Mouse (Mus musculus): ENCODE measurements around the gene Ccpg1. TPM values are rescaled to one million over a fixed set of nuclear protein-coding genes. Genes with fewer than 3 reads are reported as not detected.

The Ccpg1 gene
- polyA plus RNA-seq (2017; shearing (Covaris generic)), result 10 to 100 TPM; 72.5 to 77.4 TPM

- peak; percentile 96 for ATAC-seq
Measured at GRCm38 (mm10) chr9:72985250-72986220, at the start of gene Ccpg1, which contains the start of gene Ccpg1os. Gene Ccpg1, plus strand, starts transcription at chr9:72985429. Gene Ccpg1os, minus strand, starts transcription at chr9:72985382.

DNA sequence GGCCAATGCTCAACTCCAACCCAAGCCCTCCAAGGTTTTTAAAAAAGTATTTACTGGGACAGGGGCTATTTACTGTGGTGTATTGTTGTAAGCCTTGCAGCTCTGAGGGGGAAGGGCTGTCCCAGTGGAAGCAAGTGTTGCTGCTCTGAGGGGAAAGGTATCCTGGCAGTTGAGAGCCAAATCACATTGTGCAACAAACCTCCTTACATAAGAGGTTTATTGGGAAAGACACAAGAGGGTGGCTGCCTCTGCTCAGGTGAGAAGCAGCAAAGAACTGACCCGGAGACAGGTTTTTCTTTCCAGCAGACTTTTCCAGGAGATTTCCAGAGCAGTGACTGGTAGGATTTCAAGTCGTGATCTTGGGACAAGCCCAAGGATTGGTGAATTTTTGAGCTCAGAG lies 48.9 kb upstream of the Ccpg1 start:
- ATAC-seq, result no peak

- ATAC-seq, result no peak
Measured at GRCm38 (mm10) chr9:72943424-72943823, 41.8 kb upstream of the Ccpg1 start.

GRCm38 (mm10) chr9:72944286-72944685 lies 40.9 kb upstream of the Ccpg1 start:
- no peak for ATAC-seq

DNA sequence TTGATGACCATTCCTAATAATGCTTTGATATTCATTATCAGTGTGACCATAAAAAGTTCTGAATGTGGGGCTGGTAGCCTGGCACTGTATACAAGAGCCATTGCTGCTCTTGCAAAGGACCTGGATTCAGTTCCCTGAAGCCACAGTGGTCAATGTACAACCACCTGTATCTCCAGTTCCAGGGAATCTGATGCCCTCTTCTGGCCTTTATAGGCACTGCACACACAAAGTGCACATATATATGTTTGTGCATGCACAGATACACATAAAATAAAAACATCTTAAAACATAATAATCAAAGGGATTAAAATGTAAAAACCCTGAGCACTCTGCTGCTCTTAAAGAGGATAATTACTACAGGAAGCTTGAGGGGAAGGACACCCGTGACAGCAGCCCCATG lies 38.2 kb upstream of the Ccpg1 start:
- ATAC-seq, result no peak

- ATAC-seq, result no peak
Measured at GRCm38 (mm10) chr9:72949572-72949971, 35.7 kb upstream of the Ccpg1 start.

GRCm38 (mm10) chr9:72954746-72955145 lies 30.5 kb upstream of the Ccpg1 start:
- no peak for ATAC-seq

- no peak for ATAC-seq
Measured at GRCm38 (mm10) chr9:72955546-72955945, 29.7 kb upstream of the Ccpg1 start.

- ATAC-seq, result peak; percentile 80
Measured at GRCm38 (mm10) chr9:72958521-72959450, 26.4 kb upstream of the Ccpg1 start, which contains the start of the genes Dyx1c1 and Gm44503. Gene Dyx1c1, plus strand, starts transcription at chr9:72958785. Gene Gm44503, plus strand, starts transcription at chr9:72958852.

DNA sequence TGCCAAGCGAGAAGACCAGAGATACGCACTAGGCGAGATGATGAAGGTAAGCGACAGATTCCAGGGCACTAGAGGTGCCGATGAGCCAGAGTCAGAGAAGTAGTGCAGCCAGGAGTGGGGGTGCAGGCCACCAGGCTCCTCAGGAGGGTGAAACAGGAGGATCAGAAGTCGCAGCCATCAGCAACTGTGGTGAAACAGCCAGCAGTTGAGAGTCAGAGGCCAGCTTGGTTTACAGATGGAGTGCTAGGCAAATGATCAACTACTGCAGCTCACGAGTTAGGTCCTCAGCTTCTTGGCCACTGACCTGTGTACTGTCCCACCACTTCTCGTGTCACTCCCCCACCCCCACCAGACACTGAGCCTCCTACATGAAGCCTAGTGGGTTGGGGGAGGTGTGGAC lies 23.9 kb upstream of the Ccpg1 start:
- no peak for ATAC-seq

DNA sequence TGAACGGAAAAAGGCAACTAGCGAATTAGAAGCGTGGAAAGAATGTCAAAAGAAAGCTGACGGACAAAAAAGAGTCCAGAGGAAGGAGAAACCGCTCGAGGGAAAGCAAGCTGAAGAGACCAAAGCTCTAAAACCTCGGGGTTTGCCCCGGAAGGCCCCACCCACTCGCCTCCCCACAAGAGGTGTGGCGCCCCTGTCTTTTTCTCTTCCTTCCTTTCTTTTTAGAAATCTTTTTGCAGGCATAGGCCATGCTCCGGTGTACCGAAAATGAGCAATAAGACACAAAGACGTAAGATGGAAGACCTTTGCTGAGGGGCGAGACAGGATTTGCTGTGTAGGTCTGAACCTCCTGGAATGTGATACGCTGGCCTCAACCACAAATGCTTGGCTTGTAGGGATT lies 23.3 kb upstream of the Ccpg1 start:
- peak; percentile 71 for ATAC-seq

- ATAC-seq, result peak; percentile 57
Measured at GRCm38 (mm10) chr9:72968349-72969061, 16.7 kb upstream of the Ccpg1 start.

DNA sequence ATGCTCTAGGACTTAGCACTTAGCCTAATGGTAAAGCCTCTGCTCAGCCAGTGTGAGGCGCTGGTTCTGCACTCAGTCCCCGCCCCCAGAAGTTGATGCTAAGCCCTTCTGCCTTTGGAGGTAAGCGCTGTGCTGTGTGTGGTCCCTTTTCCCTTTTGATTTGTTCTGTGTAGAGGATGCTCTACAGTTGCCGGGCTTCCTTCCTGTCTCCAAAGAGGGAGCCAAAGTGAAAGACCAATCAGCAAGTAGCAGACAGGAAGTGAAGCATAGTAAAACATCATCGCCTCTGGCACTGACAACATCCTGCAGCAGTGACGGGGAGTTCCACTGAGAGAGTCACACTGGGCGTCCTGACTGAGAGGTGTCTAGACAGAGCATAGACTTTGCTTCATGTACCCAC lies 15.4 kb upstream of the Ccpg1 start:
- peak; percentile 90 for ATAC-seq

DNA sequence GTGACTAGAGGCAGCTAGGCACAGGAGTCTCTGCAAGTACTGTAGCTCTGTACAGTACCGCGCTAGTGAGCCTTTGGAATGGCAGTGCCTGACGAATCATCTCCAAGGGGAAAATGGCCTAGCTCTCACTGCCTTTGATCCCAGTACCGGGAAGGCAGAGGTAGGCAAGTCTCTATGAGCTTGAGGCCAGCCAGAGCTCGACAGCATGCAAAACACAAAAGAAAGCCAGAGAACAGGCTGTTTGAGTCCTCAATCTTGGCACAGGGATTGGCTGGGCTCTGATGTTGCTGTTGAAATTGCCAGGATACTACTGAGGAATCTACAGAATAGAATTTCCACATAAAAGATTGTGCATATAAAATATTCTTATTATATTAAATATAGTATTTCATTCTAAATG lies 12.8 kb upstream of the Ccpg1 start:
- no peak for ATAC-seq

GRCm38 (mm10) chr9:72972984-72973383 lies 12.2 kb upstream of the Ccpg1 start:
- no peak for ATAC-seq

- no peak for ATAC-seq
Measured at GRCm38 (mm10) chr9:72974734-72975133, 10.5 kb upstream of the Ccpg1 start.

DNA sequence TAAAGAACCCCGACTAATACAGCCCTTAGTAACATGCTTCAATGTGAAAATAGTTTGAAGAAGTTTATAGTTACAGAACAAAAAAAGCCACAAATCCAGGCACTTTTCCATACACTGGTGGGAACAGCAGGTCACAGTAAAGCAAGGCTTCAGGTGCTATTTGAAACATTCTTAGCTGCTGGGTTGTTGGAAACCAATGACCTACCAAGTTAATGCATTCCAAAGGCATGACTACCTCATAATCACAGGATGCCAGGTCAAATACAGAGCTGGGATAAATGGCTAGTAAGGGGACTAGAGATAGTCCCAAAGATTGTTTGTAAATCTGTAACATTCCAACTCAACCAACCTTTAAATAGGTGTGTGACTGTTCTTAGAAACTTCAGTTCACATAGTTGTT lies 10.0 kb upstream of the Ccpg1 start:
- no peak for ATAC-seq

- ATAC-seq, result no peak
Measured at GRCm38 (mm10) chr9:72983066-72983465, 2.2 kb upstream of the Ccpg1 start.

GRCm38 (mm10) chr9:72987703-72988102 lies 2.5 kb downstream of the Ccpg1 start:
- no peak for ATAC-seq

- ATAC-seq, result no peak
Measured at GRCm38 (mm10) chr9:72988706-72989105, 3.5 kb downstream of the Ccpg1 start.

GRCm38 (mm10) chr9:72991420-72991819 lies 6.2 kb downstream of the Ccpg1 start:
- ATAC-seq, result no peak

- no peak for ATAC-seq
Measured at GRCm38 (mm10) chr9:72992576-72992975, 7.3 kb downstream of the Ccpg1 start.
